Mouse (Mus musculus): ENCODE data around the gene Ankef1. TPM values are rescaled to one million over a fixed set of nuclear protein-coding genes. Genes with fewer than 3 reads are reported as not detected.

The Ankef1 gene
- 4.0 TPM for polyA plus RNA-seq (2014; fragmentation: Illumina TruSeq; extraction: RNeasy Lipid Tissue Mini Kit (QIAGEN cat#74804); ENCODE audit: low replicate concordance)

DNA sequence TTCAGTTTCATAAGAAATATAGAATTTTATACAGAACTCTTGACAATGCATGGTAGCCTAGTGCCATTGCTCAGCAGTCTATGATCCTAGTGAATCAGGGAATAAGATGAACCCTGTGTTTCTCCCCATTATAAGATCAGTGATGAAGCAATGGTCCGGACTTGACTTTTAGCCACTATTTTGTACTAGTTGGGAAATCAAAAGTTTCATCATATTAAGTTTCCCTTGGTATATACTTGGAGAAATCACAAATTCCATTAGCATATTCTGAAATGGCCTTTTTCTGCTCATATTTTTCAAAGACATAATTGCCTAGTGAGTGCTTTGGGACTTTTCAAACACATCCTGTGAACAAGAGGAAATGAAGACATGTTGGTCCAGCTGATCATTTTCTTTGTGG is at the start of gene Ankef1:
TSS of gene Ankef1 (plus strand) at position 260 of the 400 bp plus-strand sequence.

Other genes with a start within 250 kb of the Ankef1 start
- not detected for gene Pak7, start 113.9 kb upstream of the Ankef1 start, polyA plus RNA-seq (2014; fragmentation: Illumina TruSeq; extraction: RNeasy Lipid Tissue Mini Kit (QIAGEN cat#74804); ENCODE audit: low replicate concordance)
- gene Snap25, start 211.5 kb downstream of the Ankef1 start, polyA plus RNA-seq (2014; fragmentation: Illumina TruSeq; extraction: RNeasy Lipid Tissue Mini Kit (QIAGEN cat#74804); ENCODE audit: low replicate concordance), result 18.9 TPM

Data from small intestine, adult 10 weeks (tissue).